Mouse (Mus musculus): Measurements from ENCODE around the gene Megf9. TPM values are rescaled to one million over a fixed set of nuclear protein-coding genes. Genes with fewer than 3 reads are reported as not detected.

Gene Megf9
- total RNA-seq, 2 experiments from 2014 or later: 11.6 to 14.1 TPM

- ATAC-seq (replicated peaks; ENCODE audit: poor library complexity, severe bottlenecking): no peak
Measured at GRCm38 (mm10) chr4:70528622-70529021, 6.2 kb downstream of the Megf9 start.

- ATAC-seq (replicated peaks; ENCODE audit: poor library complexity, severe bottlenecking): no peak
Measured at GRCm38 (mm10) chr4:70523346-70523745, 11.4 kb downstream of the Megf9 start.

GRCm38 (mm10) chr4:70521506-70522292, 13.1 kb downstream of the Megf9 start:
- ATAC-seq (replicated peaks; ENCODE audit: poor library complexity, severe bottlenecking): no peak

- ATAC-seq (replicated peaks; ENCODE audit: poor library complexity, severe bottlenecking): no peak
Measured at GRCm38 (mm10) chr4:70517646-70518045, 17.1 kb downstream of the Megf9 start.

GRCm38 (mm10) chr4:70516289-70516688, 18.5 kb downstream of the Megf9 start:
- ATAC-seq (replicated peaks; ENCODE audit: poor library complexity, severe bottlenecking): no peak

GRCm38 (mm10) chr4:70515514-70515913, 19.3 kb downstream of the Megf9 start:
- ATAC-seq (replicated peaks; ENCODE audit: poor library complexity, severe bottlenecking): peak; percentile 68

GRCm38 (mm10) chr4:70509987-70510386, 24.8 kb downstream of the Megf9 start:
- ATAC-seq (replicated peaks; ENCODE audit: poor library complexity, severe bottlenecking): no peak

- no peak for ATAC-seq (replicated peaks; ENCODE audit: poor library complexity, severe bottlenecking)
Measured at GRCm38 (mm10) chr4:70509565-70509964, 25.2 kb downstream of the Megf9 start.

GRCm38 (mm10) chr4:70508207-70508606, 26.6 kb downstream of the Megf9 start:
- no peak for ATAC-seq (replicated peaks; ENCODE audit: poor library complexity, severe bottlenecking)

- ATAC-seq (replicated peaks; ENCODE audit: poor library complexity, severe bottlenecking): no peak
Measured at GRCm38 (mm10) chr4:70505951-70506350, 28.8 kb downstream of the Megf9 start.

- no peak for ATAC-seq (replicated peaks; ENCODE audit: poor library complexity, severe bottlenecking)
Measured at GRCm38 (mm10) chr4:70503827-70504226, 31.0 kb downstream of the Megf9 start.

GRCm38 (mm10) chr4:70499285-70499684, 35.5 kb downstream of the Megf9 start:
- no peak for ATAC-seq (replicated peaks; ENCODE audit: poor library complexity, severe bottlenecking)

GRCm38 (mm10) chr4:70496978-70497377, 37.8 kb downstream of the Megf9 start:
- ATAC-seq (replicated peaks; ENCODE audit: poor library complexity, severe bottlenecking): no peak

GRCm38 (mm10) chr4:70489792-70490191, 45.0 kb downstream of the Megf9 start:
- ATAC-seq (replicated peaks; ENCODE audit: poor library complexity, severe bottlenecking): no peak

GRCm38 (mm10) chr4:70488415-70488814, 46.4 kb downstream of the Megf9 start:
- no peak for ATAC-seq (replicated peaks; ENCODE audit: poor library complexity, severe bottlenecking)

GRCm38 (mm10) chr4:70484134-70484533, 50.7 kb downstream of the Megf9 start:
- no peak for ATAC-seq (replicated peaks; ENCODE audit: poor library complexity, severe bottlenecking)

GRCm38 (mm10) chr4:70481931-70482330, 52.9 kb downstream of the Megf9 start:
- no peak for ATAC-seq (replicated peaks; ENCODE audit: poor library complexity, severe bottlenecking)

- no peak for ATAC-seq (replicated peaks; ENCODE audit: poor library complexity, severe bottlenecking)
Measured at GRCm38 (mm10) chr4:70471398-70471797, 63.4 kb downstream of the Megf9 start.

GRCm38 (mm10) chr4:70465921-70466689, 68.7 kb downstream of the Megf9 start:
- ATAC-seq (replicated peaks; ENCODE audit: poor library complexity, severe bottlenecking): no peak

- no peak for ATAC-seq (replicated peaks; ENCODE audit: poor library complexity, severe bottlenecking)
Measured at GRCm38 (mm10) chr4:70463302-70463701, 71.5 kb downstream of the Megf9 start.

GRCm38 (mm10) chr4:70461416-70461815, 73.4 kb downstream of the Megf9 start:
- ATAC-seq (replicated peaks; ENCODE audit: poor library complexity, severe bottlenecking): no peak

- no peak for ATAC-seq (replicated peaks; ENCODE audit: poor library complexity, severe bottlenecking)
Measured at GRCm38 (mm10) chr4:70452161-70452560, 82.6 kb downstream of the Megf9 start.

Data from granulocyte monocyte progenitor cell, adult 5-6 weeks (primary cell).